Mouse (Mus musculus) embryonic facial prominence, embryonic 15.5 days (tissue): Measurements from ENCODE around the gene Myof. TPM values are rescaled to one million over a fixed set of nuclear protein-coding genes. Genes with fewer than 3 reads are reported as not detected.

ENCODE experiments used
- ATAC-seq: fragments of 200-750 bp; cut with Nextera tagmentation; 2 replicates; pipeline ENCODE4 v1.8.0; 2017; ENCODE audit warnings: low read depth, moderate TSS enrichment; ENCODE audit not compliant: insufficient number of reproducible peaks, low FRiP score, low TSS enrichment
- H3K27ac ChIP-seq: fragments of 300-500 bp; sonication (generic); replicated peaks from 2 replicates; pipeline ENCODE4 v1.5.1; 2015; ENCODE audit warnings: mild to moderate bottlenecking, inconsistent platforms
- H3K27me3 ChIP-seq: fragments of 300-500 bp; sonication (generic); 2 replicates; pipeline ENCODE4 v1.6.1; 2015; ENCODE audit warnings: inconsistent platforms
- H3K36me3 ChIP-seq: fragments of 300-500 bp; sonication (generic); 2 replicates; pipeline ENCODE4 v1.6.1; 2015; ENCODE audit warnings: mild to moderate bottlenecking, inconsistent platforms
- H3K4me1 ChIP-seq: fragments of 300-500 bp; sonication (generic); 2 replicates; pipeline ENCODE4 v1.6.1; 2015; ENCODE audit warnings: inconsistent platforms
- H3K4me2 ChIP-seq: fragments of 300-500 bp; sonication (generic); replicated peaks from 2 replicates; pipeline ENCODE4 v1.6.1; 2015; ENCODE audit warnings: mild to moderate bottlenecking, inconsistent platforms
- H3K4me3 ChIP-seq: fragments of 300-500 bp; sonication (generic); replicated peaks from 2 replicates; pipeline ENCODE4 v1.5.1; 2015; ENCODE audit warnings: mild to moderate bottlenecking, inconsistent platforms
- H3K9ac ChIP-seq: fragments of 300-500 bp; sonication (generic); 2 replicates; pipeline ENCODE4 v1.6.1; 2015; ENCODE audit warnings: inconsistent platforms
- H3K9me3 ChIP-seq: fragments of 300-500 bp; sonication (generic); replicated peaks from 2 replicates; pipeline ENCODE4 v1.6.1; 2016; ENCODE audit warnings: inconsistent platforms
- WGBS: fragments of 180-500 bp; shearing (Covaris S2); methylation state at CpG from one replicate; pipeline ENCODE4 v1.1.7; 2015; 5-methylcytosine and 5-hydroxymethylcytosine counted together
- polyA plus RNA-seq: library from polyadenylated mRNA; unstranded; fragments of >200 nt; fragmentation: Nextera tagmentation; extraction: Ambion mirVana; gene quantifications from 2 replicates; pipeline ENCODE4 v1.2.1, GENCODE M21; 2015

Gene Myof
- polyA plus RNA-seq, 1 experiment from 2014 or later: 16.2 TPM

GRCm38 (mm10) chr19:37907451-37908320 is 135.7 kb downstream of the Myof start:
- Histone ChIP-seq H3K9me3 (no peaks in the 10 kb centered on the region), H3K4me3 (no peak overlapping the region), H3K36me3 (0 out of 2 replicates have a peak, but pooled peaks cover 3% of the 10 kb centered on the region), H3K27me3 (no peaks in the 10 kb centered on the region), H3K4me2 (peak overlapping the region; percentile 28), H3K27ac (peak overlapping the region; percentile 55; the same call in 1 of the 2 replicates), H3K4me1 (peaks cover 18% of the 10 kb centered on the region), H3K9ac (no peak overlapping the region)
- WGBS: 12% methylated on average over 17 of the region's 17 CpGs
- ATAC-seq: no peak

GRCm38 (mm10) chr19:37906916-37907315 is 136.5 kb downstream of the Myof start:
- Histone ChIP-seq H3K27ac (peak overlapping the region; percentile 23; the same call in 1 of the 2 replicates), H3K4me2 (no peak overlapping the region), H3K9me3 (no peaks in the 10 kb centered on the region), H3K27me3 (no peaks in the 10 kb centered on the region), H3K36me3 (0 out of 2 replicates have a peak, but pooled peaks cover 3% of the 10 kb centered on the region), H3K9ac (no peak overlapping the region), H3K4me3 (no peak overlapping the region), H3K4me1 (peaks cover 18% of the 10 kb centered on the region)
- WGBS: 33% methylated on average over 3 of the region's 3 CpGs
- no peak for ATAC-seq

GRCm38 (mm10) chr19:37896081-37896480 is 147.3 kb downstream of the Myof start:
- Histone ChIP-seq H3K4me1 (no peaks in the 10 kb centered on the region), H3K4me3 (no peak overlapping the region), H3K9ac (no peak overlapping the region), H3K9me3 (no peaks in the 10 kb centered on the region), H3K27ac (no peak overlapping the region), H3K4me2 (no peak overlapping the region), H3K27me3 (no peaks in the 10 kb centered on the region), H3K36me3 (0 out of 2 replicates have a peak, but pooled peaks cover 5% of the 10 kb centered on the region)
- ATAC-seq: no peak
- 36% methylated on average over 7 of the region's 7 CpGs for WGBS

- ATAC-seq: no peak
- Histone ChIP-seq H3K9ac (no peak overlapping the region), H3K9me3 (no peaks in the 10 kb centered on the region), H3K4me2 (no peak overlapping the region), H3K27ac (no peak overlapping the region), H3K4me3 (no peak overlapping the region), H3K36me3 (no peaks in the 10 kb centered on the region), H3K4me1 (0 out of 2 replicates have a peak, but pooled peaks cover 5% of the 10 kb centered on the region), H3K27me3 (no peaks in the 10 kb centered on the region)
- WGBS: 77% methylated on average over 2 of the region's 2 CpGs
Observed at GRCm38 (mm10) chr19:37891006-37891405, 152.4 kb downstream of the Myof start.

- peak overlapping the region; percentile 30 for H3K4me3 ChIP-seq
Observed at GRCm38 (mm10) chr19:37886355-37887120, 156.8 kb downstream of the Myof start.

GRCm38 (mm10) chr19:37881431-37882081 is 161.8 kb downstream of the Myof start:
- WGBS: 14% methylated on average over 9 of the region's 9 CpGs
- H3K9ac ChIP-seq: no peak overlapping the region
- no peak overlapping the region for H3K4me2 ChIP-seq
- H3K27ac ChIP-seq: no peak overlapping the region
- peaks cover 12% of the 10 kb centered on the region; the same call in 1 of the 2 replicates for H3K4me1 ChIP-seq
- H3K4me3 ChIP-seq: no peak overlapping the region
- H3K36me3 ChIP-seq: no peaks in the 10 kb centered on the region
- no peaks in the 10 kb centered on the region for H3K9me3 ChIP-seq
- peaks cover 36% of the 10 kb centered on the region for H3K27me3 ChIP-seq
- ATAC-seq: no peak

More at GRCm38 (mm10) chr19:37886355-37887120, 156.8 kb downstream of the Myof start:
- Histone ChIP-seq H3K27ac (no peak overlapping the region), H3K27me3 (0 out of 2 replicates have a peak, but pooled peaks cover 5% of the 10 kb centered on the region), H3K4me2 (peak overlapping the region; percentile 56), H3K36me3 (no peaks in the 10 kb centered on the region), H3K9ac (no peak overlapping the region), H3K4me1 (0 out of 2 replicates have a peak, but pooled peaks cover 5% of the 10 kb centered on the region), H3K9me3 (no peaks in the 10 kb centered on the region)
- 9% methylated on average over 15 of the region's 15 CpGs for WGBS
- no peak for ATAC-seq

- no peak for ATAC-seq
- H3K27ac ChIP-seq: no peak overlapping the region
- peaks cover 32% of the 10 kb centered on the region for H3K27me3 ChIP-seq
- no peaks in the 10 kb centered on the region for H3K9me3 ChIP-seq
- 5% methylated on average over 20 of the region's 20 CpGs for WGBS
- no peak overlapping the region for H3K4me2 ChIP-seq
- H3K36me3 ChIP-seq: no peaks in the 10 kb centered on the region
- H3K4me3 ChIP-seq: no peak overlapping the region
- no peak overlapping the region for H3K9ac ChIP-seq
- peaks cover 9% of the 10 kb centered on the region; the same call in 1 of the 2 replicates for H3K4me1 ChIP-seq
Observed at GRCm38 (mm10) chr19:37877511-37878167, 165.7 kb downstream of the Myof start.

GRCm38 (mm10) chr19:37876605-37877245 is 166.7 kb downstream of the Myof start:
- H3K9ac ChIP-seq: no peak overlapping the region
- no peak for ATAC-seq
- peaks cover 32% of the 10 kb centered on the region for H3K27me3 ChIP-seq
- no peak overlapping the region for H3K4me3 ChIP-seq
- WGBS: 55% methylated on average over 6 of the region's 6 CpGs
- no peaks in the 10 kb centered on the region for H3K9me3 ChIP-seq
- H3K4me1 ChIP-seq: peaks cover 9% of the 10 kb centered on the region; the same call in 1 of the 2 replicates
- H3K36me3 ChIP-seq: no peaks in the 10 kb centered on the region
- no peak overlapping the region for H3K27ac ChIP-seq
- no peak overlapping the region for H3K4me2 ChIP-seq

GRCm38 (mm10) chr19:37873499-37873898 is 169.9 kb downstream of the Myof start:
- no peaks in the 10 kb centered on the region for H3K9me3 ChIP-seq
- peaks cover 18% of the 10 kb centered on the region for H3K27me3 ChIP-seq
- H3K4me1 ChIP-seq: peaks cover 7% of the 10 kb centered on the region; the same call in 1 of the 2 replicates
- no peak overlapping the region for H3K4me2 ChIP-seq
- ATAC-seq: no peak
- no peak overlapping the region for H3K9ac ChIP-seq
- no peak overlapping the region for H3K27ac ChIP-seq
- H3K4me3 ChIP-seq: no peak overlapping the region
- WGBS: 82% methylated on average over 1 of the region's 1 CpGs
- no peaks in the 10 kb centered on the region for H3K36me3 ChIP-seq

- H3K9ac ChIP-seq: no peak overlapping the region
- H3K36me3 ChIP-seq: no peaks in the 10 kb centered on the region
- H3K4me2 ChIP-seq: no peak overlapping the region
- no peak for ATAC-seq
- H3K27me3 ChIP-seq: no peaks in the 10 kb centered on the region
- WGBS: 75% methylated on average over 3 of the region's 3 CpGs
- H3K4me1 ChIP-seq: no peaks in the 10 kb centered on the region
- H3K4me3 ChIP-seq: no peak overlapping the region
- H3K27ac ChIP-seq: no peak overlapping the region
- H3K9me3 ChIP-seq: no peaks in the 10 kb centered on the region
Observed at GRCm38 (mm10) chr19:37867592-37867991, 175.8 kb downstream of the Myof start.
